Mouse (Mus musculus) brown adipose tissue, adult 24 weeks (tissue): Measurements from ENCODE around the gene Togaram1. TPM values are rescaled to one million over a fixed set of nuclear protein-coding genes. Genes with fewer than 3 reads are reported as not detected.
A peak's percentile ranks its signal among the peaks of the same experiment; 100 is the strongest.

Experiments
- H3K27ac ChIP-seq: fragments of 200-500 bp; replicated peaks from 2 replicates; pipeline ENCODE4 v1.5.1; 2012; ENCODE audit warnings: low read depth, mild to moderate bottlenecking, low read length
- H3K4me1 ChIP-seq: fragments of 200-500 bp; 2 replicates; pipeline ENCODE4 v1.6.1; 2012; ENCODE audit warnings: low read length, mixed read lengths; ENCODE audit not compliant: control insufficient read depth, insufficient read depth, insufficient read length
- H3K4me3 ChIP-seq: fragments of 200-500 bp; 2 replicates; pipeline ENCODE4 v1.5.1; 2012; ENCODE audit warnings: low read depth, mild to moderate bottlenecking, low read length, moderate library complexity; ENCODE audit not compliant: insufficient read depth
- polyA plus RNA-seq: library from polyadenylated mRNA; stranded (reverse); fragments of >200 nt; gene quantifications from 2 replicates; pipeline ENCODE4 v1.2.4, GENCODE M21; 2012; ENCODE audit not compliant: missing spikeins, insufficient read depth, insufficient read length

Togaram1 gene
- polyA plus RNA-seq: 5.2 and 5.4 TPM in 2 replicates

GRCm38 (mm10) chr12:64965124-64966026 lies at the start of gene Togaram1, which contains the start of gene Klhl28:
Togaram1 (plus strand) TSS chr12:64965804.
Klhl28 (minus strand) TSS chr12:64965534.
- H3K27ac ChIP-seq: peak within 1 kb of the TSS; percentile 66
- H3K4me3 ChIP-seq: peak within 1 kb of the TSS; percentile 84
- H3K4me1 ChIP-seq: no peaks in the 10 kb centered on the region; the same call in 1 of the 2 replicates

- Histone ChIP-seq H3K4me1 (no peaks in the 10 kb centered on the region), H3K4me3 (no peak overlapping the region), H3K27ac (no peak overlapping the region)
These were observed 48.9 kb upstream of the Togaram1 start for GRCm38 (mm10) chr12:64916735-64917134.

- no peaks in the 10 kb centered on the region for H3K4me1 ChIP-seq
- no peak within 1 kb of the TSS for H3K27ac ChIP-seq
These were observed 47.8 kb upstream of the Togaram1 start, which contains the start of gene Gm527 for GRCm38 (mm10) chr12:64917578-64918471. Gm527 (plus strand) TSS chr12:64917906.

GRCm38 (mm10) chr12:64937493-64937892 lies 28.1 kb upstream of the Togaram1 start:
- H3K27ac ChIP-seq: no peak overlapping the region
- H3K4me3 ChIP-seq: no peak overlapping the region
- no peaks in the 10 kb centered on the region for H3K4me1 ChIP-seq

More at GRCm38 (mm10) chr12:64917578-64918471, 47.8 kb upstream of the Togaram1 start, which contains the start of gene Gm527:
- H3K4me3 ChIP-seq: peak within 1 kb of the TSS; percentile 87

GRCm38 (mm10) chr12:64964560-64964959 lies 1.0 kb upstream of the Togaram1 start:
- H3K4me1 ChIP-seq: no peaks in the 10 kb centered on the region; the same call in 1 of the 2 replicates
- H3K4me3 ChIP-seq: peak overlapping the region; percentile 80
- H3K27ac ChIP-seq: no peak overlapping the region; the same call in 1 of the 2 replicates

GRCm38 (mm10) chr12:64966101-64966631 lies 562 bp downstream of the Togaram1 start:
- no peaks in the 10 kb centered on the region; the same call in 1 of the 2 replicates for H3K4me1 ChIP-seq
- H3K4me3 ChIP-seq: peak overlapping the region; percentile 84
- H3K27ac ChIP-seq: peak overlapping the region; percentile 46

GRCm38 (mm10) chr12:64966652-64967435 lies 1.2 kb downstream of the Togaram1 start:
- H3K4me3 ChIP-seq: peak overlapping the region; percentile 84
- H3K4me1 ChIP-seq: no peaks in the 10 kb centered on the region; the same call in 1 of the 2 replicates
- H3K27ac ChIP-seq: no peak overlapping the region

- Histone ChIP-seq H3K4me1 (no peaks in the 10 kb centered on the region; the same call in 1 of the 2 replicates), H3K4me3 (peak overlapping the region; percentile 84), H3K27ac (no peak overlapping the region)
These were observed 1.9 kb downstream of the Togaram1 start for GRCm38 (mm10) chr12:64967470-64967869.

- Histone ChIP-seq H3K4me3 (peak overlapping the region; percentile 84; the same call in 1 of the 2 replicates), H3K4me1 (no peaks in the 10 kb centered on the region; the same call in 1 of the 2 replicates), H3K27ac (no peak overlapping the region)
These were observed 2.5 kb downstream of the Togaram1 start for GRCm38 (mm10) chr12:64968067-64968466.

- no peak overlapping the region for H3K27ac ChIP-seq
- H3K4me1 ChIP-seq: peaks cover 2% of the 10 kb centered on the region; the same call in 1 of the 2 replicates
- H3K4me3 ChIP-seq: no peak overlapping the region
These were observed 5.8 kb downstream of the Togaram1 start for GRCm38 (mm10) chr12:64971399-64971798.

GRCm38 (mm10) chr12:64972063-64972462 lies 6.5 kb downstream of the Togaram1 start:
- peaks cover 2% of the 10 kb centered on the region for H3K4me1 ChIP-seq
- H3K4me3 ChIP-seq: no peak overlapping the region
- no peak overlapping the region for H3K27ac ChIP-seq

GRCm38 (mm10) chr12:64975558-64975957 lies 10.0 kb downstream of the Togaram1 start:
- H3K27ac ChIP-seq: no peak overlapping the region
- no peak overlapping the region for H3K4me3 ChIP-seq
- H3K4me1 ChIP-seq: peaks cover 2% of the 10 kb centered on the region

GRCm38 (mm10) chr12:64976191-64976590 lies 10.6 kb downstream of the Togaram1 start:
- H3K27ac ChIP-seq: no peak overlapping the region
- H3K4me1 ChIP-seq: peaks cover 2% of the 10 kb centered on the region

GRCm38 (mm10) chr12:64977518-64977917 lies 11.9 kb downstream of the Togaram1 start:
- no peak overlapping the region for H3K4me3 ChIP-seq
- H3K27ac ChIP-seq: no peak overlapping the region
- peaks cover 2% of the 10 kb centered on the region for H3K4me1 ChIP-seq

More at GRCm38 (mm10) chr12:64976191-64976590, 10.6 kb downstream of the Togaram1 start:
- no peak overlapping the region for H3K4me3 ChIP-seq
